In the genomic region with DNA sequence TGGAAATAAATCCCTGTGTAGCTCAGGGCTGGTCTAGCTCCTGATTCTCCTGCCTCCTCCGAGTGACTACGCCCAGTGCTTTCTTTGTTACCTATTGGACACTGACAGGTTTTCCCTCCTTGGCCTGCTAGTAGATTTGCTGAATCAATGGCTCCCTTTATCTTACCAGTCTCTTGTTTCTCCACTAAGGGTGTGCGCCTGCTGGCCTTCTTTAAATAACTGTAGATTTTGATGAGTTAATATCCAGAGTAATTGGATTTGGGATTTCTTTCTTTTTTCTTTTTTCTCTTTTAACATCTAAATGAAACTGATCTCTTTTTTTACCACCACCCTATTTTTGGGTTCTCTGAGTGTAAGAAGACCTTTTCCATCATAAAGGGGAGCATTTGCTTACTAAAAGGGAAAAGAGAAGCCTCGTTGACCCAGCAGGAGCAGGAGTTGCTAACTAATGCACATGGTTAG, we compare ENCODE assay signal across 22 mouse cellular contexts. TPM values are rescaled to one million over a fixed set of nuclear protein-coding genes. Genes with fewer than 3 reads are reported as not detected.
"Had no signal": no experiment of that assay in that cellular context is flagged by ENCODE, and none has a peak within 500 bp of the region (broad histone marks: within the 10 kb centered on the region; RNA-seq: fewer than 3 reads in every experiment).

No protein-coding gene starts in this region.

- ATAC-seq: liver, embryonic 12.5 days; midbrain, embryonic 15.5 days had no signal

- H3K4me1 ChIP-seq: lung, embryonic 15.5 days; midbrain, embryonic 15.5 days had no signal

- DNase-seq: kidney, adult 18-20 months; kidney, adult 9 months; kidney, postnatal 14 days; kidney, postnatal 4 days; liver; lung, adult 18-20 months; lung, postnatal 10 days; lung, postnatal 36 days; retina, postnatal 1 day; right cerebral cortex, postnatal 25 days; spleen, adult 18-20 months; thymus, postnatal 25 days had no signal

- H3K4me2 ChIP-seq: limb, embryonic 13.5 days; liver, embryonic 12.5 days; liver, embryonic 15.5 days; lung, embryonic 15.5 days; midbrain, embryonic 12.5 days; midbrain, embryonic 15.5 days; neural tube, embryonic 13.5 days; stomach, embryonic 15.5 days had no signal

- H3K9me3 ChIP-seq: limb, embryonic 10.5 days; limb, embryonic 13.5 days; liver, embryonic 12.5 days; liver, embryonic 15.5 days; lung, embryonic 15.5 days; midbrain, embryonic 12.5 days; midbrain, embryonic 15.5 days; neural tube, embryonic 13.5 days; stomach, embryonic 15.5 days had no signal

- H3K36me3 ChIP-seq: midbrain, embryonic 12.5 days; midbrain, embryonic 15.5 days; neural tube, embryonic 13.5 days had no signal

- H3K27me3 ChIP-seq: limb, embryonic 13.5 days; liver, embryonic 12.5 days; liver, embryonic 15.5 days; lung, embryonic 15.5 days; midbrain, embryonic 15.5 days; neural tube, embryonic 13.5 days; stomach, embryonic 15.5 days had no signal

- H3K9ac ChIP-seq: limb, embryonic 13.5 days; liver, embryonic 12.5 days; liver, embryonic 15.5 days; lung, embryonic 15.5 days; midbrain, embryonic 12.5 days; midbrain, embryonic 15.5 days; neural tube, embryonic 13.5 days; stomach, embryonic 15.5 days had no signal

- H3K27ac ChIP-seq: limb, embryonic 10.5 days; limb, embryonic 13.5 days; liver, embryonic 12.5 days; liver, embryonic 15.5 days; lung, embryonic 15.5 days; midbrain, embryonic 12.5 days; midbrain, embryonic 15.5 days; neural tube, embryonic 13.5 days; stomach, embryonic 15.5 days had no signal

- H3K4me3 ChIP-seq: limb, embryonic 10.5 days; limb, embryonic 13.5 days; liver, embryonic 12.5 days; liver, embryonic 15.5 days; lung, embryonic 15.5 days; midbrain, embryonic 12.5 days; midbrain, embryonic 15.5 days; myocyte; neural tube, embryonic 13.5 days; stomach, embryonic 15.5 days had no signal

RNA-seq across cellular contexts. Expression of a gene that starts 50.3 kb away (rescaled TPM):
- polyA plus RNA-seq: neural tube, embryonic 13.5 days had no signal
